Mouse (Mus musculus): ENCODE data around the gene Olfr165. TPM values are rescaled to one million over a fixed set of nuclear protein-coding genes. Genes with fewer than 3 reads are reported as not detected.
"Not testable (repeated sequence)": the region's sequence is repeated elsewhere in the genome, so short reads cannot be mapped to it uniquely, and the experiment has no call there.

Gene Olfr165
- not detected in 2 replicates for polyA plus RNA-seq (2015; fragmentation: Nextera tagmentation; extraction: Ambion mirVana)

DNA sequence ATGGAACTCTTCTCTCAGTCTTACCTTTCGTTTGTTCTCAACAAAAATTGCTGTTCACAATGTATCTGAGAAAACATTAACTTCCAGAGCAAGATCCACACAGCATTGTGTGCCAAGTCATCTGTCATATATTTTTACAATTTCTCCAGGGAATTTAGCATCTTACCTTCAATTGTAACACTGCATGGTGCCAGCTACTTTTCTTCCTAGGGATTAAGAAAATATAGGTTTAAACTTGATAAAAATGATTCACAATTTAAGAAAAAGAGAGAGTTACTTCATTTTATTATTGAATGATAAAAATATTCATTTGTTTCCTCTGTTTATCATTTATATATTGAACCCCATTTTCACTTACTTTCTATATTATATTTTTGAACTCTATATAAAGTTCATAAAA is at the start of gene Olfr165:
Olfr165 (minus strand) TSS at position 101 of the 400 bp plus-strand sequence.
- ATAC-seq (ENCODE audit: low FRiP score, low read depth), result no peak
- Histone ChIP-seq H3K4me2 (replicated peaks) (no peak within 1 kb of the TSS), H3K27me3 (no peaks in the 10 kb centered on the region), H3K9me3 (no peaks in the 10 kb centered on the region), H3K9ac (no peak within 1 kb of the TSS), H3K4me1 (no peaks in the 10 kb centered on the region), H3K4me3 (no peak within 1 kb of the TSS), H3K27ac (no peak within 1 kb of the TSS), H3K36me3 (no peaks in the 10 kb centered on the region)
- 53% methylated on average over 1 of the region's 1 CpGs for WGBS

DNA sequence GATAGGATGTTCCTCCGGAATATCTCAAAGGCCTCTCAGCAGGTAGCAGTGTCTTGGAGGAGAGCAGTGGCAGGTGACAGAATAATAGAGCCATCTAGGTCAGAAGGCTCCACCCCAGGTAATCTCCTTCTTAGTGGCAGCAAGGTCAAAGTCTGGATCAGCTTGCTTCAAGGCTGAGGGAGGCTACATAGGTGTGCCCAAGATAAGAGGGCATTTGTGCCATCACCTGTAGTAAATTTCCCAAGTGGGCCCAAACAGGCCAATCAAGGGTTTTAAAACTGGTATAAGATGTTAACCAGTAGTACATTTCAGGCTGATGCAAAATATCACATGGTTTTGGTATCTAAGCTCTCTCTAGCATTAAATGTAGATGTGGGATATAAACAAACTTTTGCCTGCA is 41.4 kb upstream of the Olfr165 start:
- H3K36me3 ChIP-seq, result no peaks in the 10 kb centered on the region
- no peaks in the 10 kb centered on the region for H3K27me3 ChIP-seq
- no peak overlapping the region for H3K4me2 ChIP-seq (replicated peaks)
- ATAC-seq (ENCODE audit: low FRiP score, low read depth), result no peak
- H3K4me1 ChIP-seq, result no peaks in the 10 kb centered on the region
- no peak overlapping the region for H3K4me3 ChIP-seq
- H3K9me3 ChIP-seq, result 0 out of 2 replicates have a peak, but pooled peaks cover 2% of the 10 kb centered on the region
- 86% methylated on average over 1 of the region's 1 CpGs for WGBS
- H3K9ac ChIP-seq, result no peak overlapping the region
- no peak overlapping the region for H3K27ac ChIP-seq

DNA sequence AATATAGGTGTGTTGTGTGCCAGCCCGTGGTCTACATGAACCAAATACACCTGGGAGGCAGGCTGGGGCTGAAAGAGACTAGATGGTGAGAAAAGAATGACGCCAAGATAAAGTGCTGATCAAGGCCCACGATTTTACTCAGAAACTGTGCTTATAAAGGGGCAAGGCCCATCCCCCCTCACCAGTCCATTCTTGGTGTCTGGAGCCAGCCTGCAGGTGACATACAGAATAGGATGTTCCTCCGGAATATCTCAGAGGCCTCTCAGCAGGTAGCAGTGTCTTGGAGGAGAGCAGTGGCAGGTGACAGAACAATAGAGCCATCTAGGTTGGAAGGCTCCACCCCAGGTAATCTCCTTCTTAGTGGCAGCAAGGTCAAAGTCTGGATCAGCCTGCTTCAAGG is 35.8 kb upstream of the Olfr165 start:
- WGBS, result 82% methylated on average over 4 of the region's 4 CpGs
- H3K36me3 ChIP-seq; H3K27me3 ChIP-seq; H3K9me3 ChIP-seq; H3K4me1 ChIP-seq; H3K4me3 ChIP-seq; H3K9ac ChIP-seq; ATAC-seq (ENCODE audit: low FRiP score, low read depth); H3K27ac ChIP-seq; H3K4me2 ChIP-seq (replicated peaks): not testable (repeated sequence)

DNA sequence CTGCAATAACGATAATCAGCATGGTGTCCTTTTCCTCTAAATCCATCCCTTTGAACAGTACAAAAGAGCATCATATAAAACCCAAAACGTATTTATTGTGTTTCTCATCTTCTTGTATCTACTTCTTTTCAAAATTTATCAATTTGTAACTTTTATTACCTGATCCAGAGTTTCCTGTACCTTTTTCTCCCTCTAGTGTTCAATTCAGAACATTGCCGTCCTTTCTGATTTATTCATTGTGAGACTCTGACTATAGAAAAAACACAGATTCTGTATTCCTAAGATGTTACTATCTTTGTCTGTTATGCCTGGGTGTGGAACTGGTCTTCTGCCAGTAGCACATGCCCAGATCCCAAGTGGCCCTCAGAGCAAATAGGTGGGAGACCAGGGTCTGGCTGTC is 35.0 kb downstream of the Olfr165 start:
- H3K9ac ChIP-seq, result no peak overlapping the region
- H3K27ac ChIP-seq, result no peak overlapping the region
- H3K4me2 ChIP-seq (replicated peaks), result no peak overlapping the region
- whole genome bisulfite sequencing, result 61% methylated on average over 3 of the region's 3 CpGs
- H3K9me3 ChIP-seq, result peaks cover 3% of the 10 kb centered on the region; the same call in 1 of the 2 replicates
- no peaks in the 10 kb centered on the region for H3K27me3 ChIP-seq
- no peaks in the 10 kb centered on the region for H3K4me1 ChIP-seq
- ATAC-seq (ENCODE audit: low FRiP score, low read depth), result no peak
- H3K36me3 ChIP-seq, result no peaks in the 10 kb centered on the region
- H3K4me3 ChIP-seq, result no peak overlapping the region

Other genes with a start within 250 kb of the Olfr165 start
- gene Olfr164, start 109.1 kb downstream of the Olfr165 start, polyA plus RNA-seq (2015; fragmentation: Nextera tagmentation; extraction: Ambion mirVana), result not detected in 2 replicates
- gene Olfr166, start 60.6 kb upstream of the Olfr165 start, polyA plus RNA-seq (2015; fragmentation: Nextera tagmentation; extraction: Ambion mirVana), result not detected in 2 replicates
- not detected in 2 replicates for gene Olfr167, start 99.1 kb upstream of the Olfr165 start, polyA plus RNA-seq (2015; fragmentation: Nextera tagmentation; extraction: Ambion mirVana)
- not detected in 2 replicates for gene Olfr168, start 112.4 kb upstream of the Olfr165 start, polyA plus RNA-seq (2015; fragmentation: Nextera tagmentation; extraction: Ambion mirVana)
- not detected in 2 replicates for gene Olfr169, start 148.7 kb upstream of the Olfr165 start, polyA plus RNA-seq (2015; fragmentation: Nextera tagmentation; extraction: Ambion mirVana)
- not detected in 2 replicates for gene Olfr170, start 188.7 kb upstream of the Olfr165 start, polyA plus RNA-seq (2015; fragmentation: Nextera tagmentation; extraction: Ambion mirVana)
- not detected in 2 replicates for gene Olfr171, start 206.8 kb upstream of the Olfr165 start, polyA plus RNA-seq (2015; fragmentation: Nextera tagmentation; extraction: Ambion mirVana)